Mouse (Mus musculus) limb, embryonic 11.5 days (tissue): ENCODE measurements around the gene Mfsd5. TPM values are rescaled to one million over a fixed set of nuclear protein-coding genes. Genes with fewer than 3 reads are reported as not detected.

Source experiments
- ATAC-seq: fragments of 200-750 bp; cut with Nextera tagmentation; 2 replicates; pipeline ENCODE4 v1.8.0; 2017; ENCODE audit warnings: low read depth; ENCODE audit not compliant: insufficient number of reproducible peaks, low FRiP score, low TSS enrichment
- DNase-seq: peaks from one replicate; pipeline ENCODE4 v3.0.0-alpha.2; 2015; ENCODE audit warnings: low spot score
- H3K27ac ChIP-seq: fragments of 300-500 bp; sonication (generic); replicated peaks from 2 replicates; pipeline ENCODE4 v1.5.1; 2014; ENCODE audit warnings: low read depth, mild to moderate bottlenecking, low read length
- H3K27me3 ChIP-seq: fragments of 300-500 bp; sonication (generic); 2 replicates; pipeline ENCODE4 v1.6.1; 2014; ENCODE audit warnings: mild to moderate bottlenecking, low read length, mixed read lengths; ENCODE audit not compliant: control insufficient read depth, insufficient read depth
- H3K36me3 ChIP-seq: fragments of 300-500 bp; sonication (generic); 2 replicates; pipeline ENCODE4 v1.6.1; 2014; ENCODE audit warnings: mild to moderate bottlenecking, low read length, moderate library complexity, mixed read lengths; ENCODE audit not compliant: control insufficient read depth, insufficient read depth
- H3K4me1 ChIP-seq: fragments of 300-500 bp; sonication (generic); 2 replicates; pipeline ENCODE4 v1.6.1; 2014; ENCODE audit warnings: low read length, mixed read lengths; ENCODE audit not compliant: control insufficient read depth, insufficient read depth
- H3K4me2 ChIP-seq: fragments of 300-500 bp; sonication (generic); 2 replicates; pipeline ENCODE4 v1.6.1; 2014; ENCODE audit warnings: low read depth, mild to moderate bottlenecking, moderate library complexity; ENCODE audit not compliant: severe bottlenecking
- H3K4me3 ChIP-seq: fragments of 300-500 bp; sonication (generic); 2 replicates; pipeline ENCODE4 v1.5.1; 2014; ENCODE audit warnings: low read depth, low read length
- H3K9ac ChIP-seq: fragments of 300-500 bp; sonication (generic); 2 replicates; pipeline ENCODE4 v1.6.1; 2014; ENCODE audit warnings: mild to moderate bottlenecking, low read length
- H3K9me3 ChIP-seq: fragments of 300-500 bp; sonication (generic); 2 replicates; pipeline ENCODE4 v1.6.1; 2016; ENCODE audit warnings: low read length; ENCODE audit not compliant: control insufficient read depth
- WGBS: fragments of 180-500 bp; shearing (Covaris S2); extraction: QIAGEN DNeasy Blood & Tissue Kit; methylation state at CpG from one replicate; pipeline ENCODE4 v1.1.7; 2014; 5-methylcytosine and 5-hydroxymethylcytosine counted together
- polyA plus RNA-seq: library from polyadenylated mRNA; unstranded; fragments of >200 nt; fragmentation: Nextera tagmentation; extraction: Ambion mirVana; gene quantifications from 2 replicates; pipeline ENCODE4 v1.2.1, GENCODE M21; 2014

Mfsd5 gene
- 58.5 and 62.8 TPM in 2 replicates for polyA plus RNA-seq

DNA sequence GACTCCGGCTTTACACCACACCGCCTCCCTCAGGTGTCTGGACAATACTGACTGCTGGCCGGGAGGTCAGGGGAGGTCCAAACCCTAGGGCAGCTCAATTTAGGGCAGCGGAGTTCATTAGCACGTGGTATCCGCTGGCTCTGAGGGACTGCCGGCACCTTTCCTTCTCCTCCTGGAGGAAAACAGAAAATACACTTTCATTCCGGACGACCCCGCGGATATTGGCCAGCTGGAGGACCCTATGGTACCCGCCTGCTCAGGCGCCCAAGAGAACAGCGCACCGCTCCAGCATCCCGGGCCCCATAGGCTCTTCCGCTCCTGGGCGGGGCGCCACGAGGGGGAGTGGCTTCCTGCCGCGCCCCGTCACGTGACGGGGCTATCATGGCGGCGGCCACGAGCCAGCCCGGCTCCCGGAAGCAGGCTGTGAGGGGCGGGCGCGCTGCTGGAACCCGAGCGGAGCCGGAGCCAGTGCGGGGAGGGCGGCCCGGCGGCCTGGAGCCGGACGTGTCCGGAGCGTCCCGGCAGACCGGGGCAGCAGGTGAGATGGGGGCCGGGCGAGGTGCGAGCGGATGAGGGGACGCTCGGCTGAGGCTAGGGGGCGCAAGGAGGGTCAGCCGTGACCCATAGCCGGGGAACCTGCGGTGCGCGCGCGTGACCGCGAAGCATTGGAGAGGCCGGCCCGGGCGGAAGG is at the start of gene Mfsd5:
TSS of gene Mfsd5 (plus strand) at position 363 of the 691 bp plus-strand sequence.
- ATAC-seq (peak; percentile 91), DNase-seq (peak; percentile 92)
- under 1% methylated on average over 65 of the region's 65 CpGs for WGBS
- peak within 1 kb of the TSS; percentile 78 for H3K9ac ChIP-seq
- peaks cover 13% of the 10 kb centered on the region for H3K36me3 ChIP-seq
- H3K9me3 ChIP-seq: no peaks in the 10 kb centered on the region
- H3K4me2 ChIP-seq: peak within 1 kb of the TSS; percentile 73
- peak within 1 kb of the TSS; percentile 80 for H3K27ac ChIP-seq
- no peaks in the 10 kb centered on the region for H3K27me3 ChIP-seq
- H3K4me1 ChIP-seq: peaks cover 7% of the 10 kb centered on the region
- H3K4me3 ChIP-seq: peak within 1 kb of the TSS; percentile 94

DNA sequence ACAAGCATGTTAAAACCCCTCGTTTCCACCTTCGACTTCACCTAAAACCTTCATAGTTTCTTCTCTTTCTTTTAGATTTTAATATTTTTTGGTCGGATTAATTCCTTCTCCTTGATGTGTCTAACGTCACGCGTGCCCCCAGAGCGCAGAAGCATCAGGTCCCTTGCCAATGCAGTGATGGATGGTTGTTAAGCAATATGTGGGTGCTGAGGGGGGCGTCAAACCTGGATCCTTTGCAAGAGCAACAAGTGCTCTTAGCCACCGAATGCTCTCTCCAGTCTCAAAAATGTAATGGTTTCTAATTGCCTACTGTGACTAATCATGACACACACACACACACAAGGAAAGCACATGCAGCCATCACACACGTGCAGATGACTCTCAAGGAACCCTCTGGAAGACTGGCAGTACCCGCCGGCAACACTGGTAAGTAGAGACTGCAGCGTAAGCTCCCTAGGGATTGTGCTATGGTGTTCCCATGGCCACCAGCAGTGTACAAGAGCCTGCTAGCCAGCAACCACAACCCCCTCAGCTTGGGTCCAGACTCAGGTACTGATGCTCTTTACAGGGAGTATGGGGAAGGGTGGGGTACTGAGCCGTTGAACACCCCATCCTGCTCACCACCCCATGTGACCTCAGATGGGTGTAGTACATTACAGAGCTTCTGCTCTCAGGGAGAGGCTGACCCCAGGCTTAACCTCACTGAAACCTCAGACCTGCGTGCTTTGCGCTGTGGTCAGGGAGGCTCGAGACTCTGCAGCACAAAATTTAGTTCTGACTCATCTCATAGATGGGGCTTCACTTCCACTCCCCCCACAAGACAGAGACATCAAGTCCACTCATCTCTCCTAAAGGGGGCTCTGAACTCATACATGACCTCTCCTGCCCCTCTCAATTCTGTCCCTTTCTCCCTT is 48.6 kb upstream of the Mfsd5 start:
- ATAC-seq: no peak
- H3K4me2 ChIP-seq: no peak overlapping the region
- peaks cover 5% of the 10 kb centered on the region for H3K4me1 ChIP-seq
- H3K9me3 ChIP-seq: no peaks in the 10 kb centered on the region
- DNase-seq: no peak
- 80% methylated on average over 17 of the region's 17 CpGs for WGBS
- H3K4me3 ChIP-seq: no peak overlapping the region
- no peaks in the 10 kb centered on the region for H3K27me3 ChIP-seq
- no peak overlapping the region for H3K9ac ChIP-seq
- H3K27ac ChIP-seq: no peak overlapping the region
- H3K36me3 ChIP-seq: peaks cover 4% of the 10 kb centered on the region; the same call in 1 of the 2 replicates

DNA sequence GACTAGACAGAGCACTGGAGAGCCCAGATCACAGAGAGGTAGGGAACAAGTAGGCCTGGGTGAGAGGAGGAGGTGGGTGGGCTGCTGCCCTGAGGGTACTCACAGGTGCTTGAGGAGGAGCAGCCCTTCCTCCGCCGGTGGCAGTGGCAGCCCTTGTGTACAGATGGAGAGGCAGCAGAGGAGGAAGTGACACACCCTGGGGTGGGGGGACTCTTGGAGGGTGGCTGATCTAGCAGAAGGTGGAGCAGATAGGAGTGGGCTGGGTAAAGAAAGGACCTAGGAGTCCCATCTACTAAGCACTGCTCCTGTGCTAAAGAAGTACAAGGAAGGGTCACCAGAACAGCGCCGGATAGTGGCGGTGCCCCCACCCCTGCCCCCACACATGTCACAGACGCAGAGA is 47.5 kb upstream of the Mfsd5 start, which contains the start of gene Itgb7:
TSS of gene Itgb7 (minus strand) at position 197 of the 400 bp plus-strand sequence.
- no peaks in the 10 kb centered on the region for H3K27me3 ChIP-seq
- no peaks in the 10 kb centered on the region for H3K9me3 ChIP-seq
- ATAC-seq: no peak
- no peak within 1 kb of the TSS for H3K4me2 ChIP-seq
- H3K4me1 ChIP-seq: peaks cover 11% of the 10 kb centered on the region
- H3K9ac ChIP-seq: no peak within 1 kb of the TSS
- H3K36me3 ChIP-seq: peaks cover 9% of the 10 kb centered on the region; the same call in 1 of the 2 replicates
- WGBS: 53% methylated on average over 6 of the region's 6 CpGs
- DNase-seq: no peak
- H3K27ac ChIP-seq: no peak within 1 kb of the TSS; the same call in 1 of the 2 replicates
- no peak within 1 kb of the TSS for H3K4me3 ChIP-seq

DNA sequence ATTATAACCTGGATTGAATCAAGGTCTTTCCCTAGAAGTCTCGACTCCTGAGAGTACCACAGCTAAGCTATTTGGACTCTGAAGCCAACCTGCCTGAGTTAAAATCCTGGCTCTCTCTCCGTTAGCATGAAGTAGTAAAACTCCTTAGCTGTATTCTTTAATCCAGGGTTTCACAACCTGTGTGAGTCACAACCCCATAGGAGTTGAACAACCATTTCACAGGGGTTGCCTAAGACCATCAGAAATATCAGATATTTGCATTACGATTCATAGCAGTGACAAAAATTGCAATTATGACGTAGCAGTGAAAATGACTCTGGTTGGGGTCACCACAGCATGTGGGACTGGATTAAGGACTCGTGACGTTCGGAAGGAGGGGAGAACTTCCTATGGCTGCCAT is 46.5 kb upstream of the Mfsd5 start:
- Histone ChIP-seq H3K9ac (no peak overlapping the region), H3K9me3 (no peaks in the 10 kb centered on the region), H3K4me2 (no peak overlapping the region), H3K4me3 (no peak overlapping the region), H3K4me1 (peaks cover 11% of the 10 kb centered on the region), H3K36me3 (peaks cover 12% of the 10 kb centered on the region; the same call in 1 of the 2 replicates), H3K27ac (no peak overlapping the region), H3K27me3 (no peaks in the 10 kb centered on the region)
- ATAC-seq (no peak), DNase-seq (no peak)
- WGBS: 72% methylated on average over 7 of the region's 7 CpGs

DNA sequence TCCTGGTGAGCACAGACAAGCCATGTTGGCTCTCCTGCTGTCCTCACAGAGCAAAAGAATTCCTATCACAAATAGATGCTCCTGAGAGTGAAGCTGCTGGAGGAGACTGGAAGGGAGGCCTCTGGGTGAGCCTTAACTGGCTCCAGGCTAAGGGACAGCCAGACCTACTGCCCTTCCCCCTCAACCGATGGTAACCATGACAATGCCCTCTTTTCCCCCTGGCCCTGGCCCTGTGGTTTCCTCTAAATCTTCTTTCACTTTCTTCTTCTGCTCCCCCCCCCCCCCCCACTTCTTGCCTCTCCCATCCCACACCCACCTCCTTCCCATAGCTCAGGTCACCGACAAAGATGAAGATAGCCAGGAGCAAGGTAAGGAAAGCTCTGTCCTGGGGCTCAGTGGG is 45.4 kb upstream of the Mfsd5 start:
- WGBS: 13% methylated on average over 2 of the region's 2 CpGs
- Histone ChIP-seq H3K4me1 (peaks cover 11% of the 10 kb centered on the region), H3K27ac (no peak overlapping the region), H3K9me3 (no peaks in the 10 kb centered on the region), H3K4me2 (no peak overlapping the region), H3K27me3 (no peaks in the 10 kb centered on the region), H3K36me3 (peaks cover 16% of the 10 kb centered on the region; the same call in 1 of the 2 replicates), H3K4me3 (no peak overlapping the region), H3K9ac (no peak overlapping the region)
- DNase-seq: no peak
- ATAC-seq: no peak

DNA sequence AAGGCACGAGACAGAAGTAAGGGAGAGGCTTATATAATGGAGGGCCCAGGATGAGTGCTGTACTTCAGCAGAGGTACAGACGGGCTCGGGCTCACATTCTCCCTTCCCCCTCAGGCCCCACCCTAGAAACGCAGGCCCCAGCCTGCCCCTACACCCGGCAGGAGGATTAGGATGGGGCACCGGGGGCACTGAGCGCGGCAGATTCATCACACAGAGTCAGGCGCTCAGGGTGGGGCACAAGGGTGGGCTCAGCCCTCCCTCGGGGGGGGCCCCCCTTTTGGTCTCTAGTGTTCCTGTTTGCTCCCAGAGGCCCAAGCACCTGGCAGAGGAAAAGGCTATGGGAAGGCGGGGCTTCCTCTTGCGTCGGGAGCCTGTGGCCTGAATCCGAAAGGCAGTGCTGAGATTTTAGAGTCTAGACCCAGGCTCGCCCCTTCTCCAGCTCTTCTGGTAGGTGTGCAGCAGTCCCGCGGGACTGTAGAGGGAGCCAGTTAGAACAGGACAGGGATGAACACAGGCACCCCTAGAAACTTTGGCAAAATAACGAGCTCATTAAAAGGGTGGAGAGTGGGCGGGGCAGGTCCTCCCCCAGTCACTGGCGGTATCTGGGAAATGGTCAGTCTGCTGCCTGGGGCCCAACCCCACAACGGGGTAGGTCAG is 43.8 kb upstream of the Mfsd5 start:
- no peak overlapping the region for H3K4me3 ChIP-seq
- H3K4me1 ChIP-seq: peaks cover 11% of the 10 kb centered on the region
- H3K27me3 ChIP-seq: no peaks in the 10 kb centered on the region
- ATAC-seq: no peak; the same call in 1 of the 2 replicates
- H3K4me2 ChIP-seq: no peak overlapping the region; the same call in 1 of the 2 replicates
- DNase-seq: peak; percentile 43
- H3K36me3 ChIP-seq: peaks cover 19% of the 10 kb centered on the region; the same call in 1 of the 2 replicates
- H3K27ac ChIP-seq: no peak overlapping the region
- 41% methylated on average over 19 of the region's 21 CpGs for WGBS
- H3K9ac ChIP-seq: no peak overlapping the region
- no peaks in the 10 kb centered on the region for H3K9me3 ChIP-seq

DNA sequence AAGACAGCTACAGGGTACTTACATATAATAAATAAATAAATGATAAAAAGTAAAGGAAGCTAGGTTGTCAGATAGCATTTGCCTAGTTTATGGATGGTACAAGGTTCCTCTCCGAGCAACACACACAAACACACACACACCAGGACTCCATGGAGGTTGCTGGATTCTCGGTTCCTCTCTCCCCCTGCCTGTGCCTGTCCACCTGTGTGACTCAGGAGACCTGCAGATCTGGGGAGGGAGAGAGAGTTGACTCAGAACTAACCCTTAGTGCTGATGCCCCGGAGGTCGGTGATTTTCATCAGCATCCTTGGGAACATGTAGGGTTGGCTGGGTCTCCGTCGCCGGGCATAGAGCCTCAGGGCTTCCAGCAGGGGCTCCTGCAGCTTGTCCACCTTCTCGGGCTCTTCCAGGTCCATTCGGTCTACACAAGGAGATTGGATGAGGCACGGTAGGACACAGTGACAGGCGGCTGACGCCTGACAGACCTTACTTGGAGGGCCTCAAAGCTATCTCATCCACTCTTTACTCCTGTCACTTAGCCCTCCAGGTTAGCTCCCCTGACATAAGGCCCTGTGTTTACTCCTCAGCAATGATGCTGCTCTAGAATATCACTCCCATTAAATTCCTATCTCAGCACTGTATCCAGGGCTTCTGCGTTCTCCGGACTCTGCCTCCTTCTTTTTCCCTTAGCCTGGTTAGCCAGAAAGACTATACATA is 40.6 kb upstream of the Mfsd5 start:
- DNase-seq (no peak), ATAC-seq (no peak)
- no peak overlapping the region for H3K4me2 ChIP-seq
- no peaks in the 10 kb centered on the region for H3K9me3 ChIP-seq
- no peaks in the 10 kb centered on the region for H3K27me3 ChIP-seq
- WGBS: 90% methylated on average over 14 of the region's 14 CpGs
- no peak overlapping the region for H3K9ac ChIP-seq
- H3K4me3 ChIP-seq: no peak overlapping the region
- no peak overlapping the region for H3K27ac ChIP-seq
- H3K4me1 ChIP-seq: peaks cover 31% of the 10 kb centered on the region
- H3K36me3 ChIP-seq: peaks cover 19% of the 10 kb centered on the region; the same call in 1 of the 2 replicates
